Mouse (Mus musculus) ES-Bruce4 (cell line): ENCODE results near the gene Ccl22.

Source experiments
- CTCF ChIP-seq: IDR thresholded peaks from one replicate; pipeline ENCODE4 v1.8.1; 2011; ENCODE audit warnings: low read depth, low read length
- POLR2A ChIP-seq: IDR thresholded peaks from one replicate; pipeline ENCODE4 v1.8.1; 2011; ENCODE audit warnings: low read length; ENCODE audit not compliant: insufficient read depth

DNA sequence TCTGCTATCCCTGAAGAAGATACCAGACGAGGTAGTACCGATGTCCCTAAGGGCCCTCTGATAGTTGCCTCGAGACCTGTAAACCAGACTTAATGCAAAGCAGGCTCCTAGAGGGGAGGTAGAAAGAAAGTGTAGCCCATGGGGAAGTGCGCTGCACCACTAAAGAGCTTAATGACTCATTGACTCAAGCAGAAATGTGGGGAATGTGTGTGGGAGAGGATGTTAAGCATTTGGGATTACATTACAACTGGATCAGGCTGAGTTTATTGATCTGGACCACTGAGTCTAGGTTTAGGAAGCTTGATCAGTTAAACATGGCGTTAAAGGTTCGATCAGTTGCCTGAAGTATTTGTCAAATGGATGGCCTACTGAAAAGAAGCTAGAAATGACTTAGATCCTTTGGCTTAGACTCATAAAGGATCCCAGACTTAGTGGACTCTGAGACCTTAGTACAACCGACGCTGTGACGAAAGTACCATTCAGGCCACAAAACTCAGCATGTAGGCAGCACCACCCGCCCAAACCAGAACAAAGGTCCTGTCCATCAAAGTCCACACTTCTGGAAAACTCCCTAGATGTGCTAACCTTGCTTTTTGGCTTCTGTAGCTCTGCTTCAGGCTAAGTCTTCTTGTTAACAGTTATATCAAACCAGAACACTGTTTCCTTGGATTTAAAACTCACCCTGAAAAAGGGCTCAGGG is 44.0 kb downstream of the Ccl22 start:
- no peak for TF ChIP-seq CTCF
- TF ChIP-seq POLR2A = no peak
